Mouse (Mus musculus) B cell, adult 67 days (primary cell): Measurements from ENCODE around the gene Ankrd23. TPM values are rescaled to one million over a fixed set of nuclear protein-coding genes. Genes with fewer than 3 reads are reported as not detected.

Experiments used
- total RNA-seq, 2 experiments: library from RNA; stranded (reverse); gene quantifications; 4 replicates each; pipeline ENCODE4 v1.2.4; 2023

The Ankrd23 gene
- 10 to 100 TPM; 28.6 to 29.7 TPM for total RNA-seq

GRCm38 (mm10) chr1:36536783-36537182 lies at the start of gene Ankrd23:
TSS of gene Ankrd23 (minus strand) at chr1:36536883.

GRCm38 (mm10) chr1:36558031-36558993 lies 21.6 kb upstream of the Ankrd23 start, which contains the start of gene Sema4c:
TSS of gene Sema4c (minus strand) at chr1:36558349.

GRCm38 (mm10) chr1:36546888-36547471 lies 10.3 kb upstream of the Ankrd23 start, which contains the start of gene Ankrd39:
TSS of gene Ankrd39 (minus strand) at chr1:36547445.

GRCm38 (mm10) chr1:36539186-36539585 lies 2.5 kb upstream of the Ankrd23 start, which contains the start of gene Gm42417:
TSS of gene Gm42417 (minus strand) at chr1:36539429.

GRCm38 (mm10) chr1:36511289-36512021 lies 25.2 kb downstream of the Ankrd23 start, which contains the start of gene Cnnm3:
TSS of gene Cnnm3 (plus strand) at chr1:36511867.

Other genes starting within 250 kb of the Ankrd23 start
- 100 to 1,000 TPM; 138 to 170 TPM for gene Arid5a, start 229.2 kb downstream of the Ankrd23 start, total RNA-seq
- gene Kansl3, start 167.7 kb downstream of the Ankrd23 start, total RNA-seq, result 10 to 100 TPM; 77.2 to 86.3 TPM
- gene Fer1l5, start 164.6 kb downstream of the Ankrd23 start, total RNA-seq, result not detected
- gene Lman2l, start 91.6 kb downstream of the Ankrd23 start, total RNA-seq, result 10 to 100 TPM; 29.5 to 43.4 TPM
- 10 to 100 TPM; 24.6 to 24.7 TPM for gene Cnnm4, start 65.3 kb downstream of the Ankrd23 start, total RNA-seq
- 10 to 100 TPM; 35.2 to 38.8 TPM for gene Cnnm3, start 25.0 kb downstream of the Ankrd23 start, total RNA-seq
- not detected for gene Gm42417, start 2.5 kb upstream of the Ankrd23 start, total RNA-seq
- 10 to 100 TPM; 14.1 to 22.9 TPM for gene Ankrd39, start 10.6 kb upstream of the Ankrd23 start, total RNA-seq
- not detected for gene Sema4c, start 21.5 kb upstream of the Ankrd23 start, total RNA-seq
- gene Fam178b, start 146.3 kb upstream of the Ankrd23 start, total RNA-seq, result not detected
- gene Cox5b, start 154.6 kb upstream of the Ankrd23 start, total RNA-seq, result 100 to 1,000 TPM; 206 to 224 TPM
- gene 4933424G06Rik, start 173.3 kb upstream of the Ankrd23 start, total RNA-seq, result 1 to 10 TPM in 1 of 2 experiments, under 1 TPM in 1; 0.81 to 2.0 TPM
- gene Actr1b, start 177.5 kb upstream of the Ankrd23 start, total RNA-seq, result 10 to 100 TPM; 83.0 to 99.2 TPM
- gene Zap70, start 224.9 kb upstream of the Ankrd23 start, total RNA-seq, result 1 to 10 TPM; 2.2 to 4.7 TPM